Mouse (Mus musculus) gastrocnemius, adult 8-10 months (tissue): ENCODE measurements at regions not wholly inside any gene's neighbourhood (a gene's known extent, or its start where the extent isn't known, plus 50 kb on each side); places are given as distances from the start of the nearest gene placed in this dataset.

Source experiments
- DNase-seq, 2 experiments: peaks; one replicate each; pipeline ENCODE4 v3.0.0; 2022; ENCODE audit warnings: low spot score in 2 of 2

DNA sequence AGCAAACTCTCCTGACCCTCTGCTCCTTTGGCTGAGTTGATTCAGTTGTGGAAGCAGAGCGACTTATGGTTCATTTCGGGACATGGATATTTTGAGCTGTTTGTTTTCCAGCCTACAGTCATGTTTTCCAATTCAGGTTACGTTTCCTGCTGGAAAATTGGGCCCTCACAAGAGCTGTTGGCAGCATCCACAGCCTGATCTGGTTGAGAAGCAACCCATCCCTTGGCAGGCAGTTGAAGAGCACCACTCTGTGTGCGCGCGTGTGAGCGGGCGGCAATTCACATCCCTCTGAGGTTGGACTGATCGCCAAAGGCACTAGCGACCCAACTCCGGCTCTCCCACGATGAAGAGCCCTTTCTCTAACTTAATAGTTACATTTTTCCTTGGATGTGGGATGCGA is 457.1 kb downstream of the Tmem38b start:
- DNase-seq, result peak in 1 of 2 experiments; percentile 27

DNA sequence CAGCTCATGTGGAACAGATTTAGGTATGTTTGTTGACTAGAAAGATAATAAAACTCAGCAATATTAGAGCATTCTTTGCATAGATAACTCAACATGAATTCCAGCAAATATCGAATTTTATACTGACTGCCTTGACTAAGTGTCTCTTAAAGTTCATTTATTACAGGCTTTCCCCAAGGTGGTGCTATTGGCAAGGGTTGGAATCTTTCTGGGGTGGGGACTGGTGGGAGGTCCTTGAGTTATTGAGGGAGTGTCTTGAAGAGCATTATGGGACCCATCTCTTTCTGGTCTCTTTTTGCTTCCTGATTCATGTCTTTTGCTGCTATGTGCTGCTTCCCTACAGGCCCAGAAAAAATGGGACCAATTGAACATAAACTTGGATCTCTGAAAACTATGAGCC is 488.0 kb downstream of the Tmem38b start:
- DNase-seq, result no peak

DNA sequence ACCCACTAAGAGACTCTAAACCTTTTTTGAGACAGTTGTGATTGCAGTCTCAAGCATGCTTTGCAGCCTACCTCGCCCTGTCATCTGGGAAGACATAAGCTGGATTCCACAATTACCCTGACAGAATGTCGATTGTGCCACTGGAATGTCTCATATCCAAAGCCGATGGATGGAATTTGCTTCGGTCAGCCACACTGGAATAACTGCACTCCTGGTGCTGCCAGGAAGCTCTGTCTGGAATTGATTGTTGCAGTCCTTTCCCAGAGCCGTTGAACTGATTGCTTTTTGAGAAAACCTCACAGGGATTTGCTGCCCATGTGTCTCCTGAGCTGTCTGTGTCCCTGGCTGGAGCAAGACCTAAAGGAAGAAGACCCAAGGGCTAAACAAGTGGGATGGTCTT is 499.0 kb downstream of the Tmem38b start:
- no peak for DNase-seq

DNA sequence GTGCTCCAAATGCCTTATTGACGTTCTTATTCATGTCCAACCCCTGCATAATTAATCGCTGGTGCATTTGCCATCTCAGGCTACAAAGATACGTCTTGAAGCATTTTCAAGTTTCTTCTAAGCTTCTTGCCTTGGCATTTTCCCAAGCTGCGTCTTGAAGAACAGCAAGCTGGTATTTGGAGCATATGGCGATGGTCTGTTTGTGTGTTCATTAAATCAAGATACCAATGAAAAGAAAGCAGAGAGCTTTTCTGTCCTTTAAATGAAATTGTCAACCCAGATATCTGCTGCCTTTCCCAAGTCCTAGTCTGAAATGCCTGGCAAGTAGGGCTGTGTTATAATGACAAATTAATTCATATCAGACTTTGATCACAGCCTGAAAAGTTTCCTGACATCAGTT is 502.4 kb downstream of the Tmem38b start:
- DNase-seq, result no peak

DNA sequence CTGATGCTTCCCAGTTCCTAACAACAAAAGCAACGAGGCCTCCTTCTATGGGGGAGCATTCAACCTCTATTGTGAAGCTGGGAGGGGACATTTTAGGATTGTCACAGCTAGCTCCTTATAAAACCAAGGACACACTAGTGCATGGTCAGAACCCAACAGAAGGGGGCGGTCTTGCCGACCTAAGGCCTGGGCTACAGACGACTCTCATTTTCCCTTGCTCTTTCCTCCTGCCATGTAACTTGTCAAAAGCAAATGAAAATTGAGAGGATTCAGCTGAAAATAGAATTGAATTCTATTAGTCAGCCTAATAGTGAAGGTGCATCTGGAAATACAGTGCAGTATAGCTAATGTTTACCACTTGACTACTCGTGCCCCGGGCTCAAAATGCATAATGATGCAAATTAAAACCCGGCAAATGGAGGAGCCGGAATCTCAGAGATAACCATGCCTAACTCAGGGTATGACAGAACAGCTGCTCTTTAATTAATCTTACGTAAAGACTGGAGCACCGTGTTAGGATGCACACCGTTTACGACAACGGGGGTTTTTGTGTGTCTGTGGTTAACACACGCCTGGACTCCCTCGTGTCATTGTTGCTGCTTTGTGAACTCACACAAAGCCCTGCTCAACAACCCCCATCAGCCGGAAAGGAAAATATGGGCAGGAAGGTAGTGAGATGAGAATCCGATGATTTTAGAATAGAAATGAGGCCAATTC is 503.0 kb downstream of the Tmem38b start:
- DNase-seq, result no peak

DNA sequence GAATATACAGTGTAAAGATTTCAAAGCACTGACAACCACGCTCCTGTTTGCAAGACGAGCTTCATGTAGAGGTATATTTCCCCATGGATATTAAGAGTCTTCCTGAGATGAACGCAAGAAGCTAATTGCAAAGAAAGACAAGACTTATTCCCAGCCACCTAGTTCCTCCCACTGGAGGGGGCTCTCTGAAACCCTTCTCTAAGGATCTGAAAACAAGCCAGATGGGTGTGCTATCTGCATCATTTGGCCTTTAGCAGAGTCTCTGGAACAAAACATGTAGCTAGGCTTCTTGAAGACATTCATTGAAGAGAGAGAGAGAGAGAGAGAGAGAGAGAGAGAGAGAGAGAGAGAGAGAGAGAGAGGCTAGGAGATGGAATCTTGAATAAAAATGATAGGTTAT is 504.8 kb downstream of the Tmem38b start:
- no peak for DNase-seq

DNA sequence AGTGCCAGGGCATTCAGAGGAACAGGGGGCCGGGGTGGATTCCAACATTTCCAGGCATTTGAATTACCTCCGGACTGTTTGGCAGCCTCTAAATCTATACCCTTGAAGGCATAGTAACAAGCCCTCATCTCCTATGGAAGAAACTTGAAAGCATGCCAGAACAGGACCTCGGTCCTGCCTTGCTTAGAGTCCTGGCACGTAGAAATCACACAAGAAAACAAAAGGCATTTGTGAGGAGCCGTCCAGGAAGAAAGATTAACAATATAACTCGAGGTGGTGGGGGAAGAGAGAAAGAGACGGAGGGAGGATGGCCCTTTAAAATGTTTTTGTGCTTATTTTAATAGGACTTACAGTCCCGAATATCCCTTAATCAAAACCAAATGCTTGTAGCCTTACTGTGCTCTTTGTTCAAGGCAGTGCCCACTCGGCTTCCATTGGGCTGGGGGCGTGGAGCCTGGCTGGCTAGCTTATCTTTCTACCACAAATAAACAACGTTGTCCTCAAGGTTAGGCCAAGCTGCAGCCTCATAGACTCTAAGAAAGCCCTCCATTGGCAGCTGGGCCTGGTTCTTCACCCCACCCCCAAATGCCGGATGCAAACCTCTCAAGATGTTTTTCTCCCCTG is 505.9 kb downstream of the Tmem38b start:
- DNase-seq, result no peak

DNA sequence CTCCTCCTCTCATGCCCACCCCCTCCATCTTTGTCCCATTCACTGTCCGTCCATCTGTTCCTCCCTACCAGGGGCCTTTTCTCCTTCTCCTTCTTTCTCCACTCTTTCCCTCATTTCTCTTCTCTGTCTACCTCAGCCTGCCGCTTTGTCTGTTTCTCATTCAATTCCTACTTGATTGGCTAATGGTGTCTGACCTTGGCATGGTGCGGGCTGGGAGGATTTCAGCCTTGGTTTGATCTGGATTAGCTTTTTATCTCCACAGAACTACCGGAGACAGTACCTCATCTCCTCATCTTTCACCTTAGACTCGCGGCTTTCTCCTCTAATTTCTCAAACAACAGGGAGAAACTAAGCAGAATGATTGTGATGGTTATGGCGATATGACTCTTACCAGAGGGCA is 506.4 kb downstream of the Tmem38b start:
- no peak for DNase-seq

DNA sequence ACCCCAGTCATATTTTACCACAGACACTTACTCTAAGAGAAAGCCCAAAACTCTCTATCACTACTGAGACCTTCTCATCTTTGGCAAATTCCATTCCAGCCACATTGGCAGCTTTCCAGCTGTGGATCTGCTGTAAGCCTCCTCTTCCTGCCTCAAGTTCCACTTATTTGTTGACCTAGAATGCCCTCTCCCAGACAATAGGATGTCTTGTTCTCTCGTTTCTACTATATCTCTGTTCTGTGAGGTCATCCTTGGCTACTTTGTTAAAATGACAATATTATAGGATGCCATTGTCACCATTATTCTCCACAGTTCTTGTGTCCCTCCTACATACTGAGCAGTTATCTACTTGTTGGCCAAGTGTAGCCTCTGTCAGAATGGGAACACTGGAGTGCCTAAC is 512.7 kb downstream of the Tmem38b start:
- DNase-seq, result no peak

DNA sequence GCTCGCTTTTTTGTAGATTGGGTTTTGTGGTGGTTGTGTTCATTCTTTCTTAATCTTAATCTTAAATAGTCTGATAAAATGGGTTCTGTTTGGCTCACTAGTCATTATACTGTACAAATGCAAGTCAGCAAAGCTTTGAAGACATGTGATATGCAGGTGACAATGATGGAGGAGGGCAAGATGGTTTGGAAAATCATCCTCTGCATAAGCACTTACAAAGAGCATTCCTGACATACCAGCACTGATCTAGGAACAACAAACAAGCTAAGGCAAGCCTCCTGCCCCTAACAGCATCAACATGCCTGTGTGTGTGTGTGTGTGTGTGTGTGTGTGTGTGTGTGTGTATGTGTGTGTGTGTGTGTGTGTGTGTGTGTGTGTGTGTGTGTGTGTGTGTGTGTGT is 514.3 kb downstream of the Tmem38b start:
- DNase-seq, result no peak

DNA sequence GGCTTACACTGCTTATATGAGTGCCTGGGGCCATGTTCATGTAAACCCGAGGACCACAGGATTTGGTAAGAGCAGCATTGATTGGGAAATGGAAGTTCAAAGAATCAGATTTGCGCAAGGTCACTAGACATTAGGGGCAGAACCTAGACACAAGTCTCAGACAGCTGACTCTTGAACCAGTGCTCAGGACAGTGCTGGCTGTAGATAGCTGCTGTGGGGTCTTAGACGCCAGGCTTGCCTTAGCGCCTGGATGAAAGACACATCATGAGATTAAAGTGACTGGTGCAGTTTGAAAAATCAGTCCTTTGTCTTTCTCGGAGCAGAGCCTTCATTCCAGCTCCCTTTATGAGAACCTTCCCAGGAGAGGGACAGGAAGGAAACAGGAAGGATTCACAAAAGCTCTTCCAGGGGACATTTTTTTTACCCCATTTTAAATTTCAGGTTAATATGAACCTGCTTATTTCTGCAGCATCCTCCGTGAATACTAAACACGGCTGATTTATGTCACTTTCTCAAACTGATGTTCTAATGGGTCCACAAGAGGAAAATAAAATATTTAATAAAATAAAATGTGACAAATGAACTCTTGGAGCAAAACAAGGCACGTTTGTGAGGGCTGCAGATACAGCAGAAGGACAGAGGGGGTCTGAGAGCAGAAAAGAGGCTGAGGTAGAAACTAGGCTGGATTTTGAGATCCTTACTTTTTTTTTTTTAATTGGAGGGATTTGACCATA is 528.0 kb downstream of the Tmem38b start:
- DNase-seq, result no peak

DNA sequence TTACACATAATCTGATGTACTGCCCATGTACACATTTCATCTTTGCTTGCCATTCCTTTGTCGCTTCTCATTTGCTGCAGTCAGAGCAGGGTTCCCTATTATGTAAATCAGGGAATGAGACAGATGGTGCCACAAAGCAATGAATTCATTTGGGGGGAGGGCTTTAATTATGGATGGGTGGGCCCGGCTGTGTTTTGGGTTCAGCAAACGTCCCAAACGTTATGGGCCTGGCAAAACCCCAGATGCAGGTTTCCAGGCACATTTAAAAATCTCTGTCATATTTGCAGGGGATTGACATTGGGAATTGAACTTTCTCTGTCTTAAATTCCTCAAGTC is 528.5 kb downstream of the Tmem38b start:
- no peak for DNase-seq

DNA sequence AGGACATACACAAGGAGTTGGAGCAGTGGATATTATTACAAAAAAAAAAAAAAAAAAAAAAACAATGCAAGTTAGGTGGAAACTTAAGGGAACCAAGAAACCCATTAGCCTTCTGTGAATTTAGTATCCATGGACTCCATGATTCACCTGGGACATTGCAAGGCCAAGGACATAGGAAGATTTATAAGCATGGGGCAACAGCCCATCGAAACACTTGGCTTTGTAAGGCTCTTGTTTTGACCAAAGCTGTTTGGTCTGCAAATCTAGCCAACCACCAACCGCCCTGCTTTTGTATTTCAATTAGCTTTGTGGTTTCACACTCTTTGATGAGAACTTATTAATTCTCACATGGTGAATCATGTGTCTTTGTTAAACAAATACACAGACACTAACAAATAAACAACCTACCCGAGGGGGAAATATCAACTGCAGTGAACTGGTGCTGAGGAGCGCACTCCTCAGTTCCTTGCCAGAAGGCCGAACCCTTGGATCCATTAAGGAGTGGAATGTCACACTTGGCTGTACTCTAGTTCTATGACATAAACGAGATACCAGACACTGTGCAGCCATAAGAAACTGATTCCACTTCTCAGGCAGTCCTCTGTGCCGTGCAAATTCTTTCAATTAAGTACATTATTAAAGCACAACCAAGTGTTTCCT is 529.7 kb downstream of the Tmem38b start:
- no peak for DNase-seq

DNA sequence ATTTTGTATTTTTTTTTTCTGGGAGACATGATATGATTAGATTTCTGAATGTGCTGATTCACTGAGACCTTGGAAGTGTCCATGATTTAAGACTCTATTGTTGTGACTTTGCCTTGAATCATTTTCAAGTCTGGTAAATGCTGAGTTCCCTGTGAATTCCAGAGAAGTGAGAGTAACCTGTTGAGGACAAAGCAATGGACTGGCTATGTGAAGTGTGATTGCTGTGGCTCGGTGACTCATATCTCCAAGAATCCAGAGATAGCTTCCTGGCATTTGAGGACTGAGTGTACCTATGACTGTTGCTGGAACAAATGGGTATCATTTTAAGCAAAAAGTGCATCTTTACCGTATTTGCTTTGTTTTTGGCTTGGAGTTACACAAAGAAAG is 530.2 kb downstream of the Tmem38b start:
- DNase-seq, result no peak

DNA sequence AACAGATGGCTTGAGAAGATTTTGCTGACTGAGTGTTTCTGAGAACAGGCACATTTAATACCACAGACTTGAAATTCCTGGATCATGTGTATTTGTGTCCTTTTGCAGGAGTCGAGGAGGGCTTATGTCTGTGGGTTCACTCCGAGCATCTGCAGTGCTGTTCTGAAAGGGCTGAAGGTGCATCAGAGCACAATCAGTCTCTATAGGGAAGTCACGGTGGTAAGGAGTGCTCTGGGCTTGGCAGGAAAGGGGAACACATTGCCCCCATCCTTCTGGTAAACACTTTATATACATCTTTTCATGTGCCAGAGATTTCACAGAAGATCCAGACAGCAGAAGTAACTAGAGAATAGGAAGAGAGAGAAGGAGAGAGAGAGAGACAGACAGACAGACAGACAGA is 545.1 kb downstream of the Tmem38b start:
- DNase-seq, result no peak

DNA sequence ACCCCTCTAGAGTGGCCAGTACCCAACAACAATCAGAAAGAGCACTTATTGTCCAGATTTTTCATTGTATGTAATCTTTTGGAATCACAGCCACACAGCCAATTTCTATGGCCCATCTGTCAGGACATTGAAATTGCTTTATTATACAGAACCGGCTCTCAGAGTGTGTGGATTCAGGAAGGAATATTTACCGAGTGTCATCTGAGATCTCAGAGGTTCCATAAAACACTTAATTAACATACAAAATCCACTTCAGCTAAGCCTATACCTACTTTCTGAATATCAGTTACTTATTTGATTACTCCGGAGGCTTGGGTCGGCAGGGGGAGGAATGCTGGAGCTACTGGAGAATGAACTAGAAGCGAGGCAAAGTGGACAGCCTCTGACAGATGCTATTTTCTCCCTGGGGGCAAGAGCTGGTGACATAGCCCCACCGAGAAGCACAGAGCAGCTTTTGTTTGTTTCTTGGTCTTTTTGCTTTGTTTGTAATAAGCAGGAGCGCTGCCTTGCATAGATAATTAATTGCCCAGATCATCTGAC is 545.6 kb downstream of the Tmem38b start:
- no peak for DNase-seq

DNA sequence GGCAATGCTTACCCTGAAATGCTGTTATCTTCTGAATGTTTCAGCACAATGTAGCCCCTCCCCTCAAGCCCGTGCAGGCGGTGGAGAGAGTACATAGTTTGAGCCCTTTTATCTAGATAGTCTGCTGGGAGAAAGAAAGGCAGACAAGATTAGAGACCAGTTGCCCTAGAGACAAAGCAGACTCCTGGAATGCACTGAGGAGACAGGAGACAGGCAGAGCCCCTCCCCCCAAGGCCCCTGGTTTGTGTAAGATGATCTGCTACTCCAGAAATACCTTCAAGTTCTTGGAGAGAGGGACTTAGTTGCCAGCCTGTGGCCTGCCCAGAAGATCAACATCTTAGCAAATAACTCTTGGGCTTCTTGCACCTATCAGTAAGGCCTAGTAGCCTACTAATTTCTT is 547.8 kb downstream of the Tmem38b start:
- DNase-seq, result no peak

DNA sequence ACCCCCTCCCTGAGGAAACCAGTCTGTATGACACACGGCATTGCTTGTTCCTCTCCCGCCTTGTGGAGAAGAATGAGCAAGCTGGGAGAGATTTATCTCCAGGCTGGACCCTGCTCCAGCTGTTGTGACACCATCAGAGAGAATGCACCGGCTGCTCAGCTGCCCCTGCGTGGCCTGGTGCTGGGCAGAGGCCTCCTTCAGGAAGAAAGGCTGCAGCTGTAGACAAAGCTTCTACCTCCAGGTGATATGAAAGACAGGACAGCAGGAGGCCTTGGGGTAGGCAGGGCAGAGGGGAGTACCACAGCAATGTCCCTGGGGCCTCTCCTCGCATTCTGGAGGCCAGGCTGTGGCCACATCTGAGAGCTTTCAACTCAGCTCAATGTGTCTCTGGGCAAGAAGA is 548.6 kb downstream of the Tmem38b start:
- DNase-seq, result no peak

DNA sequence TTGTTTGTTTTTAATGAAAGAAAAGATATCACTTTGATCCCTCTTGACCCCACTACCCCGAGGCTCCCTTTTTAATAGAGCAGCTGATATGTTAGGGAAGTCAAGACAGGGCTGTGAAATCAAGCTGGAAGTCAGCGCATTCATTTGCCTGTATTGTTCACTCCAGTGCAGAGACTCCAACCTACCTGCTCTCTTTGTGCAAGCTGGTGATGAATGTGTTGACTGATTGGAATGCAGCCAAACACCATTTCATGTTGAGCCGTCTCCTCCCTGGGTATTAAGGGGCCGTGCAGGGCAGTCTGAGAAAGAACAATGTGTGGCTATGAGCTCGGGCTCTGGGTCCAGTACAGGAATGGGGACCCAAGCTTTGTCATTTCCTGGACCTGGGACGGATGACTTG is 557.4 kb upstream of the Zfp462 start:
- no peak for DNase-seq

DNA sequence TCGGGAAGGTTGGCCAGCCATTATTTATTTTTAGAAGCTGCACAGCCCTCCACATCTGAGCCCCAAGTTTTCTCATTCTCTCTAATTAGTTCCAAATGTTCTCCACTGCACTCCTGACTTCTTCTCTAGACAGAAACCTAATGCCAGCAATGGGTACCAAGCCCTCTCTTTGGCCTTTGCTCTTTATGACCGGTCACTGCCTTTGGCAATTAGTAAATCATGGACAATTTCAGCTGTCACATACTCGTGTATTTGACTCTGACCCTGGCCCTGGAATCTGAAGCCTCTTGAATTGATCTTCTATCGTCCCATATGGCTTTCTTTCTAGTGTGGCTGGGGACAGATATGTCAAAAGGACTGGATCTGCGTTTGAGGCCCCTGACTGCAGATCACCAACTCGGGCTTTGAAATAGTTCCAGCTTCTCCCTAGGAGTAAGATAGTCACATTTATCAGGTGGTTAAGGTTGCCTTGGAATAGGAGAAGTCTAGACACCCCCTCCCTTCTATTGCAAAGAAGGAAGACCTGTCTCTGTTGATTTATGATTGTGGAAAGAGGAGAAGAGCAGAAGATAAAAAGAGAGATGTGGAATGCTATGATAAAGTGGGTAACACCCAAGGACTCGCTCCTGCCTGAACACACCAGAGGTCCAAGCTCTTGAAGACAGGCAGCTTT is 553.2 kb upstream of the Zfp462 start:
- no peak for DNase-seq

DNA sequence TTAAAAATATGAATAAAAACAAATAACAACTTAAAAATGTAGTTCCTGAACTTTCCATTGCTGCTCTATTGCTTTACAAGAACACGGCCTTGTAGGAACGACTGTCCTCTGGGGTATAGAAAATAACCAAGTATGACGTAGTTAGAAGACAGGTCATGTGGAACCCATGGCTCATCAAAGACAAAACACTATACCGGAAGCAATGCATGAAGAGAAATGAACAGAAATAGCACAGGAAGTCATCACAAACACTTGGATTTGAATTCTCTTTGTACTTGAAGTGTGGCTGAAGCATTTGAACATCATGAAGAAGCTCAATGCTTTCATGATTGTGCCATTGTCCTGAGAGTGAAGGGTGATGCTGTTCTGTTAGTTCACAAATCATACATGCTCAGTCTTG is 538.7 kb upstream of the Zfp462 start:
- no peak for DNase-seq

DNA sequence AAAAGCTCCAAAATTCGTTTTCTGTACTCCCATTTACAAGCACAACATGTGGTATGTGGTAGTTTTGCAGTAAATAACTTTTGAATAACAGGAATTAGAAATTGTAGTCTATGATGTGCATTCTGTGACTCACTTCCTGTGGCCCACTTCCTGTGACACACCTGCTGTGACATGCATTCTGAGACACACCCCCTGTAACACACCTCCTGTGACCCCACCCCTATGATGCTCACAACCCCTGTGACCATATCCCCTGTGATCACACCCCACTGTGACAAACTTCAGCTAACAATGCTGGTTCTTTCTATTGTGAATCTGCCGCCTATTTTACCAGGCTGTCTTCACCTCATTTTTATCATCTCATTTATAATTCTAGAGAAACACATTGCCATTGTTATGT is 536.9 kb upstream of the Zfp462 start:
- no peak for DNase-seq
